Mouse (Mus musculus): Measurements from ENCODE around the gene Mif.

DNA sequence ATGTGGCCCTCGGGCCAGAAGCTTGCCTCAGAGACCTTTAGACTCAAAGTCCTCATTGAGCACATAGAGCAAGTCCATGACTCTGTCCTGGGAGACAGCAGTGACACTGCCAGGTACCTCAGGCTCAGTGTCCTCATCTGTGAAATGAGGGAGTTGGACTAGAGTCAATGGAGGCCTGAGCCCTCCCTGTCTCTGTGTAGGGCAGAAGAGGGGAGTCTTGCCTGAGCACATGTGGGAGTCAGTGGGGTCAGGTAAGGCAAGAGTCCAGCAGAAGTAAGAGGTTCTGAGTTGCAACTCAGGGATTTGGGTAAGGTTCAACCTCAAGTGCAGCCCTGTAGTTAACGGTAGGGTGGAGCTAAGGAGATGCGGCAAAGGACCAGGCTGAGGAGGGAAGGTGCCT lies 3.1 kb downstream of the Mif start:
- TF ChIP-seq CTCF (IDR thresholded peaks at IDR 0.05; ENCODE audit: control insufficient read depth, insufficient read depth, insufficient replicate concordance, low read depth, low read length) (no peak), POLR2A (IDR thresholded peaks at IDR 0.05; ENCODE audit: control insufficient read depth, low read depth, low read length) (no peak)
